Mouse (Mus musculus) Patski (cell line): ENCODE results near the gene Agpat4. TPM values are rescaled to one million over a fixed set of nuclear protein-coding genes. Genes with fewer than 3 reads are reported as not detected.
A peak's percentile ranks its signal among the peaks of the same experiment; 100 is the strongest.

Experiments used
- ATAC-seq: fragments of 100-300 bp; one replicate; pipeline ENCODE4 v1.8.0; 2021
- CTCF ChIA-PET: fragments of 350-600 bp; sonication (Branson Sonifier 250); formaldehyde crosslinking; loops from one replicate; lab custom pipeline; 2022; ENCODE audit warnings: inconsistent platforms; lab: Charles Lee
- POLR2A ChIA-PET: fragments of 350-600 bp; sonication (Branson Sonifier 250); formaldehyde crosslinking; loops from one replicate; lab custom pipeline; 2022; ENCODE audit warnings: antibody characterized with exemption, inconsistent platforms; lab: Charles Lee
- DNase-seq: peaks from one replicate; pipeline ENCODE4 v3.0.0-alpha.2; 2011; ENCODE audit warnings: low read depth, low spot score
- H3K27me3 ChIP-seq: fragments of 371-371 bp; one replicate; pipeline ENCODE4 v1.5.1; 2021
- CTCF ChIP-seq: fragments of 100-300 bp; IDR thresholded peaks from one replicate; pipeline ENCODE4 v1.5.1; 2021
- in situ Hi-C: fragments of 300-500 bp; cut with MboI; formaldehyde crosslinking; loops from 3 replicates; pipeline ENCODE4 v1.11.1; 2018; ENCODE audit warnings: low pct_unique_long_range_greater_than_20kb, mixed read lengths
- polyA plus RNA-seq: library from polyadenylated mRNA; unstranded; gene quantifications from one replicate; pipeline ENCODE4 v1.2.3, GENCODE M21; 2021

The Agpat4 gene
- polyA plus RNA-seq, 1 experiment from 2014 or later: 44.2 TPM

DNA sequence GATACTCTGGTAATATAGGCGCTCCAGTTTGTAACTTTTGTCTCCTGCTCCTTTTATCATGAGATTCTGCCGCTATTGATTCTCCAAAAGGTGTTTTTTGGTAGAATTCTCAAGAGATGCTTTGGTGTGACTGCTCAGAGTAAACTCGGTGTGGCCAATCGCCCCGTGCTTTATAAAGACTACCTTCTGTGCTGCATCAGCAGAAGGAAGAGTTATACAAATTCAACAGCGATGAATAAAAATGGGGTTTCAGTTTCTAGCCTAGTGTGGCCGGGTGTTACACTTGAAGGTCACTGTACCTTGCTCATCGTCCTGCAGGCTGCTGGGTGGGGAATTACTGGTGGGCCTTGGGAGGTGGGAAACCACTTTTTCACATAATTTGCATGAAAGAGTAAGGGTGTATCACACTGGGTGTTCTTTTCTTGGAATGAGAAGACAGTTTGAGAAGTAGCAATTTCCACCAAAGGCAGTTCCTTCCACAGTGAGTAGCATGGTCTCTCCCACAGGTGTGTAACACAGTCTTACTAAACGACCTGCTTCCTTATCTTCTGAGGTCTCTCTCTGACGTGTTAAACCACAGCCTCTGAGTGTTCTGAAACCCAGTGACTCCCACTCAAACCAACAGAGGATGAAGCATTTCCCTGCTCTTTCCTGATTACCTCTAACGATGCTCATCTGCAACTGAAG, 46.6 kb downstream of the Agpat4 start:
- no peaks in the 10 kb centered on the region for H3K27me3 ChIP-seq
- CTCF ChIA-PET: no interaction called here
- ATAC-seq (no peak), DNase-seq (no peak)
- in situ Hi-C loops: no loop called here
- POLR2A ChIA-PET: no interaction called here
- TF ChIP-seq CTCF: no peak

DNA sequence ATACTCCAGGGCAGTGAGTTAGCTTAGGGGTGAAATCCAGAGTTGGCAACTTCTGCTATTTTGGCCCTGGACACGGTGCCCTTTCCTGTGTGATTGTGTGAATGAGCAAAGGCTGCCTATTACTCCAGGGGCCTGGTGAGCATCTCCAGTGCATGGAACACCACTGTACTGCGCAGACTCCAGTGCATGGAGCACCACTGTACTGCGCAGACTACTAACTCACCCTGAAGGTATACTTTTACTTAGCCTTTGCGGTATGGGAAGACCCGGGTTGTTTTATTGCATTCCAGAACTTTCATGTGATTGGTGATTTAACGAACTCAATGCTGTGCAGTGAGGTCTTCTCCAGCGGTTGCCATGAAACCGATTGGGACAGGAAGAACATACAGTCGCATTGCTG, 47.2 kb downstream of the Agpat4 start:
- ChIA-PET POLR2A (no interaction called here), CTCF (no interaction called here)
- DNase-seq: no peak
- TF ChIP-seq CTCF: no peak
- in situ Hi-C loops: no loop called here
- no peaks in the 10 kb centered on the region for H3K27me3 ChIP-seq
- no peak for ATAC-seq

DNA sequence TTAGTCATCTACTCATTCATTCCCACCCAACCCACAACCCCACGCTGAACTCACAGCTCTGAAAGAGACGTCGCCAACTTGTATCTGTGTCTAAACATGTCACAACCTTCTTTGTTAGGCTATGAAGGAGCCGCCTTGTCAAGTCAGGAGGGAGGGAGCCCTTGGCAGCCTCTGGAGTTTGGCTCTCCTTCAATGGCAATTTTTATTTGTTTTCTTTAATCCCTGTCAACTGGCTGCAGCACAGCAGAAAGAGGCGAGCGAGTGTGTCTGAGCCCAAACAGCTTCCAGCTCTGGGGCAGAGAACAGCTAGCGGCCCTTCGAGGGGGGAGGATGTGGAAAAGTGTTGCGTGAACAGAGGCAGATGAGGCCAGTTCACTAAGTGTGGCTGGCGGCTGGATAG, 50.0 kb downstream of the Agpat4 start:
- no peak for TF ChIP-seq CTCF
- ChIA-PET CTCF (no interaction called here), POLR2A (interaction anchor here (0.5 kb wide), 1 partner anchor 20 kb away, joined by 14 read pairs; no protein-coding TSS in a partner anchor)
- in situ Hi-C loops: no loop called here
- peak; percentile 25 for ATAC-seq
- no peak for DNase-seq
- no peaks in the 10 kb centered on the region for H3K27me3 ChIP-seq

DNA sequence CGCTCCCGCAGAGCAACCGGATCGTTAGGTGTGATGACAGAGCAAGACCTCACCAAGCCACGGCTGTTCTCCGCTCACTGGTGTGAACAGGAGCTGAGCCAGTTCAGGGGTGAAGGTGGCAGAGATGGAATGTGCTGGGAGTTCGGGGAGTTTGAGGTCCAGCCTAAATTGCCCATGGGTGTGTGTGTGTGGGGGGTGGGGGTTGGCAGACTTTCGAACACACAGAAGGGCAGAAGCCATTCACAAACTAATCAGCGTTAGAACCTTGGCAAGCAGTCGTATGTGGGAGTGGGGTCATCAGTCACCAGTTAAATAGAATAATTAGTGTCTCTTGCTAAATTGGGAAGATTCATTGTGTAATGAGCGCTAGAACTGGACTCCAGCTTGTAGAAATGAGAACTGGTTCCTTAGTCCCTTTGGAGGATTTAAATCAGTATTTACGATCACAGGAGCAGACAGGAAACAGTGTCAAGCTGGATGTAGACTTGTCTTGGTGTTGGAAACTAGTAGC, 50.9 kb downstream of the Agpat4 start:
- no peak for TF ChIP-seq CTCF
- ATAC-seq (no peak), DNase-seq (no peak)
- ChIA-PET CTCF (interaction anchor here (1.7 kb wide), 1 partner anchor 18 kb away, joined by 3 read pairs; no protein-coding TSS in a partner anchor), POLR2A (no interaction called here)
- in situ Hi-C loops: no loop called here
- no peaks in the 10 kb centered on the region for H3K27me3 ChIP-seq

DNA sequence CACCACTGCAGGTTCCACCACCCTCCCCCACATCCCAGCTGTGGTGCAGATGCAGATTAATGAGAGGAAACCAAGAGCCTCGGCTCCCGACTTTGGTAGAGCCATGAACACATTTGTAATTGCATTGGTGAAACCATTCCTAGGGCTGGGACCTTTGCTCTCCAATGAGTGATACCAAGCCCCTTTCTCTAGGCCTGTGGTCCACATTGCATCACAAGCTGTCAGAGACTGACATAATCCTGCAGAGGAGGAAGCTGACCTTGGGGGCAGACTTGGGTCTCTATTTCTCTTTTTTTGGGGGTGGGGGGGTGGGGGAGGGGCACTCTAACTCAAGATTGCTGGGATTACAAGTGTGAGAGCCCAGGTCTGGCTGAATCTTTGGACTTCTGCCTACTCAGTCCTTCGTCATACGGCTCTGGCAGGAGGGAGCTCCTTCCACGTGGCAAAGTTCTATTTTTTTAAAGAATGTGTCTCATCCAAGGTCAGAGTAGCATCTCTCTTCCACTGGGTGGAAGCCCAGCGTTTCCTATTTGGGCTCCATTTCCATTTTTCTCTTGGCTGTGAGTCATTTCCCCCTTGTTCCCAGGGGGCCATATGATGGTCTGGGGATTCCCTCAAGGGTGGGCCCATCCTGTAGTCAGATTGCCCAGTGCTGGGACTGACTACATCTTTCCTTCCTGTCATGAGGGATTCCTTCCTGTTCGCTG, 52.4 kb downstream of the Agpat4 start:
- in situ Hi-C loops: no loop called here
- no peak for TF ChIP-seq CTCF
- ChIA-PET CTCF (interaction anchor here (1.1 to 1.7 kb wide), 2 partner anchors 12 to 16 kb away, joined by 3 to 4 read pairs; no protein-coding TSS in a partner anchor), POLR2A (no interaction called here)
- ATAC-seq: no peak
- no peaks in the 10 kb centered on the region for H3K27me3 ChIP-seq
- no peak for DNase-seq

DNA sequence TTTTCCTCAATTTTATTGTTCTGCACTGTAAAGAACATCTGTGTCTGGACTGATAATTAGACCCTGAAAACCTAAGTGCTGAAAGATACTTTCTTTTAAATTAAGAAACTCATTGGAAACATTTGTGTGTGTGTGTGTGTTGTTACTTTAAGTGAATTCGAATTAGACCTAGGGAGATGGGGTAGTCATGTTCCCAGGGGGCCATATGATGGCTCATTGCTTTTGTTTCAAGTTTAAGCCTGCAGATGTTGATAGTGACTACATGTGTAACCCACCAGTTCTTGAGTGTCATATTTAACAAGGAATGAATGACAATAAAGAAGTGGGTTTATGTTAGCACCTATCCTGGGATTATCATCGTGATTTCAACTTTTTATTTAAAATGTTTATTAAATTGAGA, 53.2 kb downstream of the Agpat4 start:
- POLR2A ChIA-PET: no interaction called here
- ATAC-seq: no peak
- TF ChIP-seq CTCF: no peak
- CTCF ChIA-PET: no interaction called here
- no peak for DNase-seq
- H3K27me3 ChIP-seq: no peaks in the 10 kb centered on the region
- in situ Hi-C loops: no loop called here

DNA sequence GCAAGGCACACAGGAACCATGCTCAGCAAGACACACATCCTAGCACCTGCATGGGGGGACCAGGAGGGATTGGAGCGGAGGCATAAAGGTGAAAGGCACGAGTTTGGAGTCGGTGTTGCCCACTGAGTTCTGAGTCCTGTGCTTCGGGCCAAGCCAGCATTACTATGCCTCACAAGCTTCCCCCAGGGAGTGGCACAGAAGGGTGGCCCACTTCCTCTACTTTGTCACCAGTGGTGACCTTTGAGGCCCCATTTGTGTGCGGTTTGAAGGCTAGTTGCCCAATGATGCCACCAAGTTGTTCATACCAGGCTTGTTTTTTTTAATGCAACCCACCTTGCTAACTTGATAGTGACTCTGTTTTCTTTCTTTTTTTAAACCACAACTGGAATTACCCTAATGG, 55.7 kb downstream of the Agpat4 start:
- no peak for ATAC-seq

GRCm38 (mm10) chr17:12174896-12175295, 56.4 kb downstream of the Agpat4 start:
- ChIA-PET CTCF (interaction anchor here (1.0 to 1.9 kb wide), 2 partner anchors 13 to 37 kb away, joined by 3 to 6 read pairs; no protein-coding TSS in a partner anchor), POLR2A (no interaction called here)
- in situ Hi-C loops: no loop called here
- no peak for TF ChIP-seq CTCF
- ATAC-seq (no peak), DNase-seq (no peak)
- H3K27me3 ChIP-seq: no peaks in the 10 kb centered on the region

More for the DNA sequence above, 55.7 kb downstream of the Agpat4 start:
- ChIA-PET POLR2A (no interaction called here), CTCF (interaction anchor here (1.0 to 1.9 kb wide), 3 partner anchors 9 to 36 kb away, joined by 3 to 6 read pairs (median 4); no protein-coding TSS in a partner anchor)
- in situ Hi-C loops: no loop called here
- no peak for TF ChIP-seq CTCF
- no peak for DNase-seq
- no peaks in the 10 kb centered on the region for H3K27me3 ChIP-seq

DNA sequence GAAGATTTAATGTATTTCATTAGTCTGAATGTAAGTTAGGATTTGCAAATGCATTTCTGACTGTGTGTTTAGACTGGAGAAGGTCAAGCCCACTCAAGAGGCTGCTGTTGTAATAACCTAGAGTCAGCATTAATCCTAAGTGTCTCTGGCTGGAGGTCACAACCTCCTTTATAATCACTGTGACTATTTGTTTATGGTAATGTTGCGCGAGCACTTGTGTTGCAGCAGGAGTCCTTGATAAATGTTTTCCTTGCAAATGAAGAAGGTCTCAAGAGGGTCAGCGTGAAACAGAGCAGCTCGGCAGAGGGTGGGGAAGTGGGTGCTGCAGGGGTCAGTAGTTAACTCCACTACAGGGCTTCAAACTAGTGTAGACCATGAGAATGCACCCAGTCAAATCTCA, 57.1 kb downstream of the Agpat4 start:
- H3K27me3 ChIP-seq: no peaks in the 10 kb centered on the region
- ATAC-seq (no peak), DNase-seq (no peak)
- TF ChIP-seq CTCF: no peak
- CTCF ChIA-PET: no interaction called here
- POLR2A ChIA-PET: no interaction called here
- in situ Hi-C loops: no loop called here

- H3K27me3 ChIP-seq: no peaks in the 10 kb centered on the region
- ChIA-PET POLR2A (no interaction called here), CTCF (no interaction called here)
- DNase-seq (no peak), ATAC-seq (no peak)
- in situ Hi-C loops: no loop called here
- TF ChIP-seq CTCF: no peak
Observed at GRCm38 (mm10) chr17:12179339-12179738, 60.8 kb downstream of the Agpat4 start.

GRCm38 (mm10) chr17:12179766-12180165, 61.3 kb downstream of the Agpat4 start:
- ChIA-PET POLR2A (no interaction called here), CTCF (no interaction called here)
- DNase-seq (no peak), ATAC-seq (no peak)
- in situ Hi-C loops: no loop called here
- no peak for TF ChIP-seq CTCF
- no peaks in the 10 kb centered on the region for H3K27me3 ChIP-seq
